Mouse (Mus musculus) testis, adult 2 months (tissue): ENCODE data around the gene Sf1.

Experiments used
- CTCF ChIP-seq: fragments of 200-500 bp; IDR thresholded peaks from 2 replicates; pipeline ENCODE4 v1.5.1; 2012; ENCODE audit warnings: low read depth, mild to moderate bottlenecking, inconsistent platforms, low read length, moderate library complexity; ENCODE audit not compliant: control insufficient read depth, insufficient read depth, insufficient replicate concordance
- POLR2A ChIP-seq: fragments of 200-500 bp; IDR thresholded peaks from 2 replicates; pipeline ENCODE4 v1.6.1; 2012; ENCODE audit warnings: low read depth, mild to moderate bottlenecking, inconsistent platforms, low read length, moderate library complexity; ENCODE audit not compliant: control insufficient read depth

- TF ChIP-seq POLR2A (no peak), CTCF (no peak)
Measured at GRCm38 (mm10) chr19:6422014-6422413, 58.5 kb downstream of the Sf1 start.
